Mouse (Mus musculus) small intestine, adult 2 months (tissue): ENCODE results near the gene 4930426L09Rik.

Experiments used
- CTCF ChIP-seq: fragments of 200-500 bp; IDR thresholded peaks from 2 replicates; pipeline ENCODE4 v1.5.1; 2012; ENCODE audit warnings: low read depth, mild to moderate bottlenecking, control low read depth, inconsistent platforms, low read length, moderate library complexity, mixed read lengths; ENCODE audit not compliant: insufficient replicate concordance, insufficient read length; ENCODE audit errors: extremely low read depth
- POLR2A ChIP-seq: fragments of 200-500 bp; IDR thresholded peaks from 2 replicates; pipeline ENCODE4 v1.6.1; 2012; ENCODE audit warnings: low read depth, mild to moderate bottlenecking, control low read depth, inconsistent platforms, low read length, moderate library complexity

- TF ChIP-seq CTCF (no peak), POLR2A (no peak)
These were observed 13.9 kb upstream of the 4930426L09Rik start for GRCm38 (mm10) chr2:18984095-18984847.
